13 mouse cellular contexts compared by ENCODE assay signal in the genomic region with DNA sequence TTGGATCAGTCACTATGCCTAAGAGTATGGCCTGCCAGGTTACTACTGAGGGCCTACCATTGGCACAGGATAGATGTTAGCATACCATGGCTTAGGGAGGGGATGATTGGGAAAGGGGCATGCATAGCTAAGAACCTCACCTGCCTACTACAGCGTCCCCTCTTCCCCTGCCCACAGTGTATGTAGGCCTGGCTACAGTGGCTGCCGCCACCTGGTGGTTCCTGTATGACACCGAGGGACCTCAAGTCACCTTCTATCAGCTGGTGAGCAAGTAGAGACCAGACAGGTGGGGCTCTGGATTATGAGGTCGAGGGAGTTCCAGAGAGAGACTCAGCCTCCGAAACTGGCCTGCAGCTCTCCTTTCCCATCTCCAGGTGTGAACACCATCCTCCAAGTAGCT. TPM values are rescaled to one million over a fixed set of nuclear protein-coding genes. Genes with fewer than 3 reads are reported as not detected.
DNase-seq lines count a peak whose midpoint lies in the region; ATAC-seq lines count a peak whose summit lies in the region.
"Had no signal": no experiment of that assay in that cellular context is flagged by ENCODE, and none has a peak within 500 bp of the region (broad histone marks: within the 10 kb centered on the region; RNA-seq: fewer than 3 reads in every experiment).

No protein-coding gene starts in this region.

- DNase-seq in heart, adult 9 months (ENCODE audit: low spot score in 2 of 2), result no peak
- no peak for DNase-seq in lung, postnatal 25 days (ENCODE audit: low spot score)
- peak; percentile 50 for DNase-seq in ZHBTc4 (ENCODE audit: low read depth, low spot score)
- DNase-seq in splenic B cell, adult 2 months (ENCODE audit: low read depth, low spot score), result peak; percentile 53
- DNase-seq in urinary bladder, postnatal 14 days (ENCODE audit: low spot score), result no peak
- no peak for DNase-seq in left cerebral cortex, adult 9 months (ENCODE audit: low spot score in 2 of 2)
- DNase-seq: adrenal gland, postnatal 25 days; retina, postnatal 1 day had no signal

- H3K9me3 ChIP-seq in heart, embryonic 16.5 days (replicated peaks; ENCODE audit: control insufficient read depth, low read length), result no peaks in the 10 kb centered on the region
- no peaks in the 10 kb centered on the region for H3K9me3 ChIP-seq in lung, embryonic 16.5 days (ENCODE audit: control insufficient read depth, low read length)
- H3K9me3 ChIP-seq: heart, embryonic 13.5 days; stomach, embryonic 15.5 days had no signal

- H3K36me3 ChIP-seq in heart, embryonic 16.5 days (ENCODE audit: control insufficient read depth, insufficient read depth), result no peaks in the 10 kb centered on the region
- H3K36me3 ChIP-seq in lung, embryonic 16.5 days (ENCODE audit: control insufficient read depth, insufficient read depth, low read length), result no peaks in the 10 kb centered on the region
- H3K36me3 ChIP-seq in splenic B cell, adult 2 months (ENCODE audit: control insufficient read depth, insufficient read depth, low read length, poor library complexity, severe bottlenecking), result peaks cover 27% of the 10 kb centered on the region
- H3K36me3 ChIP-seq: heart, embryonic 13.5 days; stomach, embryonic 15.5 days had no signal

- H3K4me2 ChIP-seq in heart, embryonic 16.5 days (ENCODE audit: low read depth, low read length), result no peak overlapping the region
- H3K4me2 ChIP-seq in lung, embryonic 16.5 days (ENCODE audit: low read depth, low read length), result no peak overlapping the region
- H3K4me2 ChIP-seq: heart, embryonic 13.5 days; stomach, embryonic 15.5 days had no signal

- 0 out of 2 replicates have a peak, but pooled peaks cover 5% of the 10 kb centered on the region for H3K27me3 ChIP-seq in heart, embryonic 16.5 days (ENCODE audit: control insufficient read depth, insufficient read depth, low read length)
- H3K27me3 ChIP-seq in lung, embryonic 16.5 days (ENCODE audit: control insufficient read depth, insufficient read depth, low read depth, low read length), result no peaks in the 10 kb centered on the region
- no peaks in the 10 kb centered on the region for H3K27me3 ChIP-seq in splenic B cell, adult 2 months (ENCODE audit: control insufficient read depth, insufficient read depth, low read length, poor library complexity, severe bottlenecking)
- H3K27me3 ChIP-seq: stomach, embryonic 15.5 days had no signal

- 0 out of 2 replicates have a peak, but pooled peaks have one; percentile 33 for ATAC-seq in heart, embryonic 16.5 days (replicated peaks; ENCODE audit: extremely low read depth, insufficient read depth, low FRiP score)
- ATAC-seq in lung, embryonic 16.5 days (ENCODE audit: low read depth), result peak; percentile 46; the same call in 1 of the 2 replicates
- ATAC-seq: forebrain, embryonic 14.5 days had no signal

- H3K9ac ChIP-seq in heart, embryonic 16.5 days (ENCODE audit: low read length), result no peak overlapping the region
- no peak overlapping the region for H3K9ac ChIP-seq in lung, embryonic 16.5 days (ENCODE audit: low read length)
- H3K9ac ChIP-seq: heart, embryonic 13.5 days; stomach, embryonic 15.5 days had no signal

- no peak overlapping the region for H3K4me3 ChIP-seq in heart, embryonic 16.5 days (ENCODE audit: low read length)
- no peak overlapping the region for H3K4me3 ChIP-seq in lung, embryonic 16.5 days (ENCODE audit: low read length)
- H3K4me3 ChIP-seq: heart, embryonic 13.5 days; stomach, embryonic 15.5 days had no signal

- no peak overlapping the region for H3K27ac ChIP-seq in heart, embryonic 16.5 days (ENCODE audit: low read length)
- no peak overlapping the region for H3K27ac ChIP-seq in lung, embryonic 16.5 days (ENCODE audit: low read length)
- H3K27ac ChIP-seq: heart, embryonic 13.5 days; stomach, embryonic 15.5 days had no signal

- 42% methylated on average over 5 of the region's 5 CpGs for WGBS in heart, embryonic 16.5 days
- 25% methylated on average over 5 of the region's 5 CpGs for WGBS in lung, embryonic 16.5 days

- 0 out of 2 replicates have a peak, but pooled peaks cover 2% of the 10 kb centered on the region for H3K4me1 ChIP-seq in heart, embryonic 16.5 days (ENCODE audit: control insufficient read depth, insufficient read depth, low read length)
- no peaks in the 10 kb centered on the region for H3K4me1 ChIP-seq in lung, embryonic 16.5 days (replicated peaks; ENCODE audit: control insufficient read depth, insufficient read depth, low read length)

RNA-seq across cellular contexts. Expression of a gene that starts 15.6 kb away (rescaled TPM):
- 3.0 and 5.6 TPM in 2 replicates for polyA plus RNA-seq in heart, embryonic 16.5 days (2015; fragmentation: Nextera tagmentation; extraction: Ambion mirVana)
- polyA plus RNA-seq in lung, embryonic 16.5 days (2015; fragmentation: Nextera tagmentation; extraction: Ambion mirVana), result 2.2 and 2.6 TPM in 2 replicates

RNA-seq across cellular contexts. Expression of a gene that starts 22.3 kb away (rescaled TPM):
- polyA plus RNA-seq in heart, embryonic 16.5 days (2015; fragmentation: Nextera tagmentation; extraction: Ambion mirVana), result 9.0 and 14.9 TPM in 2 replicates
- polyA plus RNA-seq in lung, embryonic 16.5 days (2015; fragmentation: Nextera tagmentation; extraction: Ambion mirVana), result 21.7 and 23.2 TPM in 2 replicates

RNA-seq across cellular contexts. Expression of a gene that starts 35.5 kb away (rescaled TPM):
- polyA plus RNA-seq in heart, embryonic 16.5 days (2015; fragmentation: Nextera tagmentation; extraction: Ambion mirVana), result 3.4 and 3.7 TPM in 2 replicates
- 7.3 and 7.5 TPM in 2 replicates for polyA plus RNA-seq in lung, embryonic 16.5 days (2015; fragmentation: Nextera tagmentation; extraction: Ambion mirVana)

Comparison
In these comparisons a context has a peak if more than half of its experiments do, and no peak if none do; other contexts are left out.
1. DNase-seq: peak in ZHBTc4 (single experiment) and splenic B cell, adult 2 months (single experiment); none in heart, adult 9 months (0 of 2), lung, postnatal 25 days (single experiment), urinary bladder, postnatal 14 days (single experiment) and left cerebral cortex, adult 9 months (0 of 2).